Mouse (Mus musculus) liver, embryonic 14.5 days (tissue): Measurements from ENCODE around the gene Trim25.

Source experiments
- CTCF ChIP-seq: IDR thresholded peaks from 2 replicates; pipeline ENCODE4 v1.5.1; 2016; ENCODE audit warnings: antibody characterized with exemption, low read depth, control low read depth
- EP300 ChIP-seq: IDR thresholded peaks from 2 replicates; pipeline ENCODE4 v1.6.1; 2016; ENCODE audit warnings: antibody characterized with exemption, low read depth

GRCm38 (mm10) chr11:89060423-89061089, 61.4 kb downstream of the Trim25 start:
- TF ChIP-seq CTCF = no peak
- no peak for TF ChIP-seq EP300
